Mouse (Mus musculus) myocyte (in vitro differentiated cells): ENCODE results near the gene Nop58.

Experiments
- MAX ChIP-seq: IDR thresholded peaks from one replicate; pipeline ENCODE4 v1.6.1; 2011; ENCODE audit warnings: low read depth, mild to moderate bottlenecking, control low read depth
- POLR2A ChIP-seq: IDR thresholded peaks from one replicate; pipeline ENCODE4 v1.6.1; 2011; ENCODE audit warnings: low read depth, mild to moderate bottlenecking, control low read depth, moderate library complexity; ENCODE audit not compliant: insufficient read length
- POLR2AphosphoS2 ChIP-seq: IDR thresholded peaks from one replicate; pipeline ENCODE4 v1.6.1; 2011; ENCODE audit warnings: low read depth, control low read depth; ENCODE audit not compliant: insufficient read length

GRCm38 (mm10) chr1:59738768-59739414, 54.1 kb downstream of the Nop58 start:
- no peak for TF ChIP-seq POLR2A
- TF ChIP-seq POLR2AphosphoS2 = no peak
- no peak for TF ChIP-seq MAX
